ENCODE assay signal across 23 mouse cellular contexts in genomic region chr3:89515444-89515843, GRCm38 (mm10). TPM values are rescaled to one million over a fixed set of nuclear protein-coding genes. Genes with fewer than 3 reads are reported as not detected.
DNase-seq lines count a peak whose midpoint lies in the region; TF ChIP-seq lines count a peak whose summit lies in the region.
"Had no signal": no experiment of that assay in that cellular context is flagged by ENCODE, and none has a peak within 500 bp of the region (broad histone marks: within the 10 kb centered on the region; RNA-seq: fewer than 3 reads in every experiment).

No protein-coding gene starts in this region.

- peaks cover 0 to 6% of the 10 kb centered on the region in 2 experiments; a peak in 1 of 4 replicates for H3K36me3 ChIP-seq in MEL (ENCODE audit: control insufficient read depth in 1 of 2, insufficient read depth in 2 of 2, low read length in 2 of 2)
- H3K36me3 ChIP-seq: embryonic facial prominence, embryonic 12.5 days; embryonic facial prominence, embryonic 15.5 days; forebrain, embryonic 10.5 days; forebrain, embryonic 12.5 days; G1E had no signal

- peaks cover 0 to under 1% of the 10 kb centered on the region in 2 experiments; a peak in 2 of 4 replicates for H3K27me3 ChIP-seq in MEL (ENCODE audit: control insufficient read depth in 1 of 2, insufficient read depth in 2 of 2, low read length in 2 of 2)

- H3K4me1 ChIP-seq in MEL (ENCODE audit: control insufficient read depth in 1 of 2, insufficient read depth in 2 of 2, low read length in 2 of 2), result peaks cover 2 to 27% of the 10 kb centered on the region in 2 experiments; a peak in 3 of 4 replicates
- H3K4me1 ChIP-seq in bone marrow macrophage, adult 2 months (ENCODE audit: control insufficient read depth, insufficient read depth, low read length), result peaks cover 11% of the 10 kb centered on the region

- H3K9ac ChIP-seq in MEL (ENCODE audit: control insufficient read depth, low read depth, low read length, poor library complexity, severe bottlenecking), result peak overlapping the region; percentile 45
- H3K9ac ChIP-seq: embryonic facial prominence, embryonic 12.5 days; embryonic facial prominence, embryonic 15.5 days; forebrain, embryonic 12.5 days had no signal

- intact Hi-C loops in gastrocnemius, adult 2 months (cut with DNase I), result loop anchor here (10.0 kb wide), 1 partner anchor 259 kb away; the partner anchor contains the start of gene Ube2q1
- intact Hi-C loops in gastrocnemius, postnatal 14 days (cut with DNase I; ENCODE audit: low total_unique reads), result no loop called here

- no peak for TF ChIP-seq CTCF in gastrocnemius, adult 2 months (IDR thresholded peaks at IDR 0.05)
- no peak for TF ChIP-seq CTCF in MEL (IDR thresholded peaks at IDR 0.05 in 2 of 3, conservative IDR thresholded peaks at IDR 0.05 in 1 of 3; ENCODE audit: control insufficient read depth in 1 of 3, insufficient read depth in 1 of 3, low read depth in 2 of 3, low read length in 3 of 3, poor library complexity in 1 of 3, severe bottlenecking in 1 of 3)
- no peak for TF ChIP-seq CTCF in bone marrow macrophage, adult 2 months (IDR thresholded peaks at IDR 0.05; ENCODE audit: low read depth, low read length)

- TF ChIP-seq RAD21 in MEL (IDR thresholded peaks at IDR 0.05; ENCODE audit: low read depth, low read length), result no peak

- no peak for TF ChIP-seq POLR2A in MEL (IDR thresholded peaks at IDR 0.05; ENCODE audit: control insufficient read depth in 1 of 2, insufficient read depth in 1 of 2, low read depth in 1 of 2, low read length in 2 of 2, poor library complexity in 1 of 2)
- no peak for TF ChIP-seq POLR2A in bone marrow macrophage, adult 2 months (IDR thresholded peaks at IDR 0.05; ENCODE audit: borderline replicate concordance, low read depth, low read length)

- peak; percentile 11 for DNase-seq in gastrocnemius, adult 2 months
- DNase-seq in gastrocnemius, postnatal 14 days, result no peak
- peak; percentile 26 for DNase-seq in ES-CJ7 (ENCODE audit: low read depth, low spot score)
- DNase-seq in MEL (ENCODE audit: low read depth, low spot score), result peak; percentile 70
- DNase-seq in embryo, embryonic 11 days, result no peak
- DNase-seq in cerebellum, postnatal 10 days, result no peak
- no peak for DNase-seq in frontal cortex, postnatal 25 days (ENCODE audit: low spot score in 2 of 2)
- DNase-seq: adrenal gland, adult 8-10 months; adrenal gland, postnatal 14 days; adrenal gland, postnatal 36 days; cerebellum, adult 11 months; cerebellum, adult 18-20 months; cerebellum, adult 8-10 months; cerebellum, adult 9-11 months; cerebellum, postnatal 25 days had no signal

- H3K27ac ChIP-seq in gastrocnemius, adult 2 months, result no peak overlapping the region
- H3K27ac ChIP-seq in MEL (ENCODE audit: control insufficient read depth, low read depth, low read length), result no peak overlapping the region
- peak overlapping the region; percentile 45 for H3K27ac ChIP-seq in bone marrow macrophage, adult 2 months (ENCODE audit: insufficient read depth, low read depth, low read length)
- H3K27ac ChIP-seq: embryonic facial prominence, embryonic 12.5 days; embryonic facial prominence, embryonic 15.5 days; forebrain, embryonic 10.5 days; forebrain, embryonic 12.5 days had no signal

- no peaks in the 10 kb centered on the region for H3K79me2 ChIP-seq in MEL (ENCODE audit: control insufficient read depth, insufficient read depth, low read length, poor library complexity)

- no peaks in the 10 kb centered on the region for H3K9me3 ChIP-seq in MEL (replicated peaks; ENCODE audit: insufficient read depth, low read length)
- H3K9me3 ChIP-seq: embryonic facial prominence, embryonic 12.5 days had no signal

- H3K4me3 ChIP-seq in gastrocnemius, adult 2 months, result no peak overlapping the region
- H3K4me3 ChIP-seq in MEL (ENCODE audit: control insufficient read depth in 1 of 2, insufficient read depth in 1 of 2, low read depth in 2 of 2, low read length in 2 of 2), result peak overlapping the region; percentile 9 to 40; a peak in 3 of 4 replicates
- no peak overlapping the region for H3K4me3 ChIP-seq in bone marrow macrophage, adult 2 months (ENCODE audit: insufficient read depth, low read length)
- H3K4me3 ChIP-seq: embryonic facial prominence, embryonic 12.5 days; embryonic facial prominence, embryonic 15.5 days; erythroblast, embryonic 14.5 days; forebrain, embryonic 10.5 days; forebrain, embryonic 12.5 days had no signal

- no peak for TF ChIP-seq EP300 in MEL (IDR thresholded peaks at IDR 0.05; ENCODE audit: low read depth in 1 of 2, low read length in 2 of 2)

TF ChIP-seq in MEL, 35 proteins besides CTCF, POLR2A, EP300 and RAD21:
- TF ChIP-seq TBP (IDR thresholded peaks at IDR 0.05; ENCODE audit: low read depth, low read length), result no peak
- no peak for TF ChIP-seq TCF12 (IDR thresholded peaks at IDR 0.05; ENCODE audit: low read depth, low read length)
- TF ChIP-seq USF1 (IDR thresholded peaks at IDR 0.05; ENCODE audit: low read depth, low read length), result no peak
- TF ChIP-seq HCFC1 (IDR thresholded peaks at IDR 0.05; ENCODE audit: low read depth, low read length), result no peak
- TF ChIP-seq GABPA (IDR thresholded peaks at IDR 0.05; ENCODE audit: low read depth, low read length), result no peak
- peak; percentile 88 for TF ChIP-seq MXI1 (IDR thresholded peaks at IDR 0.05; ENCODE audit: low read depth, low read length)
- no peak for TF ChIP-seq POLR2AphosphoS2 (IDR thresholded peaks at IDR 0.05; ENCODE audit: low read length)
- no peak for TF ChIP-seq TAL1 (IDR thresholded peaks at IDR 0.05; ENCODE audit: low read length)
- TF ChIP-seq MAX (IDR thresholded peaks at IDR 0.05; ENCODE audit: low read length), result peak; percentile 80
- peak; percentile 80; the same call in 1 of the 2 replicates for TF ChIP-seq MYC (IDR thresholded peaks at IDR 0.05; ENCODE audit: low read depth, low read length)
- no peak for TF ChIP-seq KAT2A (conservative IDR thresholded peaks at IDR 0.05; ENCODE audit: low read depth, low read length)
- no peak for TF ChIP-seq UBTF (IDR thresholded peaks at IDR 0.05; ENCODE audit: borderline replicate concordance, insufficient read depth, low read depth, low read length)
- no peak for TF ChIP-seq ZNF384 (IDR thresholded peaks at IDR 0.05; ENCODE audit: low read depth, low read length)
- TF ChIP-seq ETS1 (IDR thresholded peaks at IDR 0.05; ENCODE audit: low read depth, low read length), result peak; percentile 47; the same call in 1 of the 2 replicates

RNA-seq across cellular contexts. Expression of gene Kcnn3, which starts 4.5 kb away (rescaled TPM):
- total RNA-seq in gastrocnemius, adult 2 months (2021), result 1 to 10 TPM; 1.4 to 4.1 TPM
- total RNA-seq in gastrocnemius, postnatal 14 days (2021), result 1 to 10 TPM; 3.3 to 6.0 TPM
- total RNA-seq in MEL (2012; rRNA removed), result not detected in 2 replicates
- under 1 TPM in 1 of 2 experiments, not detected in 1; 0.04 TPM for polyA plus RNA-seq in MEL (2012; ENCODE audit: insufficient read depth in 1 of 2, insufficient read length in 2 of 2, low read depth in 1 of 2, low replicate concordance in 2 of 2, missing spikeins in 1 of 2)
- polyA plus RNA-seq in bone marrow macrophage, adult 2 months (2012; ENCODE audit: insufficient read depth, insufficient read length, missing spikeins), result not detected in 2 replicates
- polyA plus RNA-seq: activated CD4-positive, CD25-positive, alpha-beta regulatory T cell, adult 4 months; G1E had no signal

Comparison
In these comparisons a context has a peak if more than half of its experiments do, and no peak if none do; other contexts are left out.
1. DNase-seq: peak in gastrocnemius, adult 2 months (single experiment), ES-CJ7 (single experiment) and MEL (single experiment); none in gastrocnemius, postnatal 14 days (single experiment), embryo, embryonic 11 days (single experiment), cerebellum, postnatal 10 days (0 of 2) and frontal cortex, postnatal 25 days (0 of 2).
2. H3K4me3 ChIP-seq: peak in MEL (2 of 2); none in gastrocnemius, adult 2 months (single experiment) and bone marrow macrophage, adult 2 months (single experiment).